Mouse (Mus musculus): ENCODE measurements around the gene Cabp1. TPM values are rescaled to one million over a fixed set of nuclear protein-coding genes. Genes with fewer than 3 reads are reported as not detected.

Gene Cabp1
- polyA plus RNA-seq, 1 experiment from 2014 or later = 1.2 TPM

GRCm38 (mm10) chr5:115215273-115216185, 21.3 kb upstream of the Cabp1 start:
- H3K9me3 ChIP-seq (ENCODE audit: control insufficient read depth, low read length) = no peaks in the 10 kb centered on the region
- H3K9ac ChIP-seq (ENCODE audit: low read length) = peak overlapping the region; percentile 62
- H3K27me3 ChIP-seq (ENCODE audit: control insufficient read depth, insufficient read depth, low read length) = no peaks in the 10 kb centered on the region
- 26% methylated on average over 27 of the region's 27 CpGs for WGBS
- peak overlapping the region; percentile 30 for H3K4me3 ChIP-seq (ENCODE audit: low read depth, low read length)
- H3K27ac ChIP-seq (replicated peaks; ENCODE audit: low read depth, low read length) = no peak overlapping the region
- ATAC-seq (ENCODE audit: insufficient number of reproducible peaks, low FRiP score, low TSS enrichment, low read depth) (peak; percentile 40; the same call in 1 of the 2 replicates), DNase-seq (ENCODE audit: low spot score) (peak; percentile 34)
- H3K4me2 ChIP-seq (ENCODE audit: low read depth, severe bottlenecking) = peak overlapping the region; percentile 62
- peaks cover 4% of the 10 kb centered on the region; the same call in 1 of the 2 replicates for H3K4me1 ChIP-seq (ENCODE audit: control insufficient read depth, insufficient read depth, low read length)
- H3K36me3 ChIP-seq (ENCODE audit: control insufficient read depth, insufficient read depth, low read length) = no peaks in the 10 kb centered on the region

- H3K9ac ChIP-seq (ENCODE audit: low read length) = peak overlapping the region; percentile 62
- DNase-seq (ENCODE audit: low spot score) (peak; percentile 76), ATAC-seq (ENCODE audit: insufficient number of reproducible peaks, low FRiP score, low TSS enrichment, low read depth) (peak; percentile 59; the same call in 1 of the 2 replicates)
- H3K9me3 ChIP-seq (ENCODE audit: control insufficient read depth, low read length) = no peaks in the 10 kb centered on the region
- 1% methylated on average over 17 of the region's 17 CpGs for WGBS
- peaks cover 4% of the 10 kb centered on the region; the same call in 1 of the 2 replicates for H3K4me1 ChIP-seq (ENCODE audit: control insufficient read depth, insufficient read depth, low read length)
- no peaks in the 10 kb centered on the region for H3K27me3 ChIP-seq (ENCODE audit: control insufficient read depth, insufficient read depth, low read length)
- H3K27ac ChIP-seq (replicated peaks; ENCODE audit: low read depth, low read length) = no peak overlapping the region
- no peaks in the 10 kb centered on the region for H3K36me3 ChIP-seq (ENCODE audit: control insufficient read depth, insufficient read depth, low read length)
- H3K4me2 ChIP-seq (ENCODE audit: low read depth, severe bottlenecking) = peak overlapping the region; percentile 62
- peak overlapping the region; percentile 30 for H3K4me3 ChIP-seq (ENCODE audit: low read depth, low read length)
Observed at GRCm38 (mm10) chr5:115214864-115215263, 20.7 kb upstream of the Cabp1 start.

DNA sequence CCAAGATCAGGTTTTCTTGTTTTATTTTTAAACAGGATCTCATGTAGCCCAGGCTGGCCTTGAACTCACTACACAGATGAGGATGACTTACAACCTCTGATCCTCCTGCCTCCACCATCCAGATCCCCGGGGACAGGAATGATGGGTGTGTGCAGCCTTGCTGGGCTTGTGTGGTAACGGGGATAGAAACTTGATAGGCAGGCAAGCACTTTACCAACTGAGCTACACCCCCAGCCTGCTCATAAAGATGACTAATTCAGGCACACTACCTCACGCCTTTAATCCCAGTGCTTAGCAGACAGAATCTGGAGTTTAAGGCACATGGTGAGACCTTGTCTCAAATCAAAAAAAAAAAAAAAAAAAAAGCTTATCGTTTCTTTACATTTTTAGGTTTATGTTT, 18.7 kb upstream of the Cabp1 start:
- no peak overlapping the region for H3K4me2 ChIP-seq (ENCODE audit: low read depth, severe bottlenecking)
- no peaks in the 10 kb centered on the region for H3K9me3 ChIP-seq (ENCODE audit: control insufficient read depth, low read length)
- H3K9ac ChIP-seq (ENCODE audit: low read length) = no peak overlapping the region
- WGBS = 56% methylated on average over 4 of the region's 4 CpGs
- ATAC-seq (ENCODE audit: insufficient number of reproducible peaks, low FRiP score, low TSS enrichment, low read depth) (no peak), DNase-seq (ENCODE audit: low spot score) (no peak)
- peaks cover 4% of the 10 kb centered on the region; the same call in 1 of the 2 replicates for H3K4me1 ChIP-seq (ENCODE audit: control insufficient read depth, insufficient read depth, low read length)
- no peak overlapping the region for H3K4me3 ChIP-seq (ENCODE audit: low read depth, low read length)
- H3K27ac ChIP-seq (replicated peaks; ENCODE audit: low read depth, low read length) = no peak overlapping the region
- no peaks in the 10 kb centered on the region for H3K27me3 ChIP-seq (ENCODE audit: control insufficient read depth, insufficient read depth, low read length)
- H3K36me3 ChIP-seq (ENCODE audit: control insufficient read depth, insufficient read depth, low read length) = no peaks in the 10 kb centered on the region

GRCm38 (mm10) chr5:115212451-115212850, 18.3 kb upstream of the Cabp1 start:
- Histone ChIP-seq H3K27ac (replicated peaks; ENCODE audit: low read depth, low read length) (no peak overlapping the region), H3K9ac (ENCODE audit: low read length) (no peak overlapping the region), H3K36me3 (ENCODE audit: control insufficient read depth, insufficient read depth, low read length) (no peaks in the 10 kb centered on the region), H3K4me1 (ENCODE audit: control insufficient read depth, insufficient read depth, low read length) (peaks cover 4% of the 10 kb centered on the region; the same call in 1 of the 2 replicates), H3K4me3 (ENCODE audit: low read depth, low read length) (no peak overlapping the region), H3K4me2 (ENCODE audit: low read depth, severe bottlenecking) (no peak overlapping the region), H3K9me3 (ENCODE audit: control insufficient read depth, low read length) (no peaks in the 10 kb centered on the region), H3K27me3 (ENCODE audit: control insufficient read depth, insufficient read depth, low read length) (no peaks in the 10 kb centered on the region)
- no peak for ATAC-seq (ENCODE audit: insufficient number of reproducible peaks, low FRiP score, low TSS enrichment, low read depth)
- no peak for DNase-seq (ENCODE audit: low spot score)
- 82% methylated on average over 9 of the region's 9 CpGs for WGBS

GRCm38 (mm10) chr5:115210380-115210779, 16.2 kb upstream of the Cabp1 start:
- Histone ChIP-seq H3K4me1 (ENCODE audit: control insufficient read depth, insufficient read depth, low read length) (peaks cover 2% of the 10 kb centered on the region; the same call in 1 of the 2 replicates), H3K27ac (replicated peaks; ENCODE audit: low read depth, low read length) (no peak overlapping the region), H3K4me3 (ENCODE audit: low read depth, low read length) (no peak overlapping the region), H3K4me2 (ENCODE audit: low read depth, severe bottlenecking) (no peak overlapping the region), H3K9ac (ENCODE audit: low read length) (no peak overlapping the region), H3K27me3 (ENCODE audit: control insufficient read depth, insufficient read depth, low read length) (no peaks in the 10 kb centered on the region), H3K36me3 (ENCODE audit: control insufficient read depth, insufficient read depth, low read length) (no peaks in the 10 kb centered on the region), H3K9me3 (ENCODE audit: control insufficient read depth, low read length) (no peaks in the 10 kb centered on the region)
- DNase-seq (ENCODE audit: low spot score) (peak; percentile 70), ATAC-seq (ENCODE audit: insufficient number of reproducible peaks, low FRiP score, low TSS enrichment, low read depth) (no peak)
- WGBS = 4% methylated on average over 1 of the region's 1 CpGs

DNA sequence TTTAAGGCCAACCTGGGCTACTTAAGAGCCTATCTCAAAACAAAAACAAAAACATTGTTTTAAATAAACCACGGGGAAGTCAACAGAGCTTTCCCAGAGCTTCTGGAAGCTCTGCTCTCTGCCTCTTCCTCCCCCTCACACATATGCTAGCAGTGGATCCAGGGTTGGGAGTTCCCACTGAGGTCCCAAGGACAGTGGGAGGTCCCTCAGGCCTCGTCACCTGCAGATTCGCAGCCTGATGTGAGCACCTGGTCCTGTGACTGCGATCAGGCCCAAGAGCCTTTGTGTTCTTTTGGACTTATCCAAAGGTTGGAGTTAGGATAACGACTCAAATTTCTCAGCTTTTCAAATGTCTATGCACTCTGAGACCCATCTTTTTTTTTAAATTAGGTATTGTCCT, 14.4 kb upstream of the Cabp1 start:
- Histone ChIP-seq H3K9ac (ENCODE audit: low read length) (no peak overlapping the region), H3K27me3 (ENCODE audit: control insufficient read depth, insufficient read depth, low read length) (no peaks in the 10 kb centered on the region), H3K4me3 (ENCODE audit: low read depth, low read length) (no peak overlapping the region), H3K4me1 (ENCODE audit: control insufficient read depth, insufficient read depth, low read length) (peaks cover 5% of the 10 kb centered on the region; the same call in 1 of the 2 replicates), H3K9me3 (ENCODE audit: control insufficient read depth, low read length) (no peaks in the 10 kb centered on the region), H3K27ac (replicated peaks; ENCODE audit: low read depth, low read length) (no peak overlapping the region), H3K4me2 (ENCODE audit: low read depth, severe bottlenecking) (no peak overlapping the region), H3K36me3 (ENCODE audit: control insufficient read depth, insufficient read depth, low read length) (no peaks in the 10 kb centered on the region)
- 57% methylated on average over 5 of the region's 5 CpGs for WGBS
- DNase-seq (ENCODE audit: low spot score) (no peak), ATAC-seq (ENCODE audit: insufficient number of reproducible peaks, low FRiP score, low TSS enrichment, low read depth) (no peak)

GRCm38 (mm10) chr5:115207892-115208291, 13.7 kb upstream of the Cabp1 start:
- Histone ChIP-seq H3K4me1 (ENCODE audit: control insufficient read depth, insufficient read depth, low read length) (peaks cover 5% of the 10 kb centered on the region; the same call in 1 of the 2 replicates), H3K27ac (replicated peaks; ENCODE audit: low read depth, low read length) (no peak overlapping the region), H3K9me3 (ENCODE audit: control insufficient read depth, low read length) (no peaks in the 10 kb centered on the region), H3K36me3 (ENCODE audit: control insufficient read depth, insufficient read depth, low read length) (no peaks in the 10 kb centered on the region), H3K27me3 (ENCODE audit: control insufficient read depth, insufficient read depth, low read length) (no peaks in the 10 kb centered on the region), H3K9ac (ENCODE audit: low read length) (no peak overlapping the region), H3K4me2 (ENCODE audit: low read depth, severe bottlenecking) (no peak overlapping the region), H3K4me3 (ENCODE audit: low read depth, low read length) (no peak overlapping the region)
- DNase-seq (ENCODE audit: low spot score) (no peak), ATAC-seq (ENCODE audit: insufficient number of reproducible peaks, low FRiP score, low TSS enrichment, low read depth) (no peak)
- 14% methylated on average over 10 of the region's 16 CpGs for WGBS

DNA sequence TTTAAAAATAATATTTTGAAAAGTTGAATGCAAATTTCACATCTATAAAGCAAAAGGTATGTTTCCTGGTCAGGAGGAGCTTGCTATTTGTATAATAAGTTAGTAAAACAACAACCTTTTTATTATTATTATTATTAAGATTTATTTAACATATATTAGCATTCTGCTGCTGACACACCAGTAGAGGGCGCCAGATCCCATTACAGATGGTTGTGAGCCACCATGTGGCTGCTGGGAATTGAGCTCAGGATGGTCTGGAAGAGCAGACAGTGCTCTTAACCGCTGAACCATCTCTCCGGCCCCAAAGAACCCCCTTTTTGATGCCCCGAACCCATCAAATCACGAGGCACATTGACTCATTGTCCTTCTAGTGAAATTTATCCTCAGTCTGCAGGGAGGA, 13.1 kb upstream of the Cabp1 start:
- Histone ChIP-seq H3K4me1 (ENCODE audit: control insufficient read depth, insufficient read depth, low read length) (peaks cover 5% of the 10 kb centered on the region; the same call in 1 of the 2 replicates), H3K36me3 (ENCODE audit: control insufficient read depth, insufficient read depth, low read length) (no peaks in the 10 kb centered on the region), H3K27me3 (ENCODE audit: control insufficient read depth, insufficient read depth, low read length) (no peaks in the 10 kb centered on the region), H3K9me3 (ENCODE audit: control insufficient read depth, low read length) (no peaks in the 10 kb centered on the region), H3K9ac (ENCODE audit: low read length) (no peak overlapping the region), H3K27ac (replicated peaks; ENCODE audit: low read depth, low read length) (no peak overlapping the region), H3K4me3 (ENCODE audit: low read depth, low read length) (no peak overlapping the region), H3K4me2 (ENCODE audit: low read depth, severe bottlenecking) (no peak overlapping the region)
- ATAC-seq (ENCODE audit: insufficient number of reproducible peaks, low FRiP score, low TSS enrichment, low read depth) = no peak
- 61% methylated on average over 5 of the region's 5 CpGs for WGBS
- DNase-seq (ENCODE audit: low spot score) = no peak
